Mouse (Mus musculus) cerebellum, adult 11 months (tissue): Measurements from ENCODE around the gene Gtpbp1.

Experiments used
- DNase-seq: peaks from one replicate; pipeline ENCODE4 v3.0.0; 2022

Gene Gtpbp1

DNA sequence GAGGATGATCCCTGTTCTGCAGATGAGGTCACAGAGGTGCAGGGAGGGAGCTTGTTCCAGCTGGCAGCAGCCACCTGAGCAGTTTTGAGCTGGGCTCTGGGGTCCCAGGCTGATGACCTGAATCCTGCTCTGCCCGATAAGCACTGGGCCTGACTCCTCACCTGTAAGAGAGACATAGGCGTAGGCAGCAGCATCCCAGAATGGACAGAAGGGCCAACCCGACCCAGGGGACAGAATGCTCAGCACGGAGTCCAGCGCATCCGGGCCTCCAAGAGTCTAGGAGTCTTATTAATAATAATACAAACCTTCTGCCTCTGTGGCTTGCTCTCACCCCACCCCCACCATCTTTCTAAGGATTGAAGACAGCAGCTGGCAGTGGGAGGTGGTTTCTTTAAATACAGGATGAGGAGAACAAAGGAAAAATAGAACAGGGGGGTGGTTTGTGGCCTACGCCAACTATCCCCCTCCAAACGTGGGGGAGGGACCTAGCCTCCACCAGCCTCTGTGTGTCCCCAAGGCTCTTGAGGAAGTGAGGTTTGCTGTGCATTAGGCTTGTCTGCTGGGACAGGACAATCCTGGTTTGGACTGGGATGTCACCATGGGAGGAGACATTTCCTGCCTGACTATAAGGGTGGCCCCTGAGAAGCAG, 65.5 kb downstream of the Gtpbp1 start:
- DNase-seq = no peak

DNA sequence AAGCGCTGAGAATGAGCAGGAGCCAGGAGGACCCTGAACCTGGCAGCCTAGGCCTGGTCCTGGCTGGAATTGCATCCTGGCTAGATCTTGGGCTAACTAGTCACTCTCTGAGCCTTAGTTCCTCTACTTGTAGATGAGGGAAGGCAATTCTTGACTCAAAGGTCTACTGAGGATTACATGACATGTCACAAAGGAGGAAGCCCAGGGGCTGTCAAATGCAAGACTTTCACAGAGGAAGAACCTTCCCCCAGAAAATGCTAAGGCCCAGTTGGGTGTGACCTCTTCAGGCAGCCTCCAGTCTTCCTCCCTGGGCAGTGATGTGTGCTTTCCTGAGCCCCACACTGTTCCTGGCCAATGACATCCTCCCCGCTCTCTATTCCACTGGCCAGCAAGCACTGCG, 66.5 kb downstream of the Gtpbp1 start:
- no peak for DNase-seq

DNA sequence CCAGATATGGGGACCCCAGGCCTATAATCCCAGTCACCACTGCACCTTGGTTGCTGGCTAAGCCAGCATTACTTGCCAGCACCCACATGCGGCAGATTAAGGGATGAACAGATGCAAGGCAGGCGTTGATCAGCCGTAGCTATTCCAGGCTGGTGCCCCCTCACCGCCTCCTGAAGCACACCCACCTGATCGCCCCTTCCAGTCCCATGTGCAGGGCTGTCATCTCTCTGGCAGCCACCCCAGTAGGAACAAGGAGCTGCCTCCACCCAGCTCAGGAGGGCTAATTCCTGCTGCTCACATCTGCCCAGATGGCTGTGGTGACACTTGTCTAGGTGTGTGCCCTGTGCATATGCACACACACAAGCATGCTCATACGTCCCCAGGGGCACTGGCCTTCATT, 70.3 kb downstream of the Gtpbp1 start:
- no peak for DNase-seq

DNA sequence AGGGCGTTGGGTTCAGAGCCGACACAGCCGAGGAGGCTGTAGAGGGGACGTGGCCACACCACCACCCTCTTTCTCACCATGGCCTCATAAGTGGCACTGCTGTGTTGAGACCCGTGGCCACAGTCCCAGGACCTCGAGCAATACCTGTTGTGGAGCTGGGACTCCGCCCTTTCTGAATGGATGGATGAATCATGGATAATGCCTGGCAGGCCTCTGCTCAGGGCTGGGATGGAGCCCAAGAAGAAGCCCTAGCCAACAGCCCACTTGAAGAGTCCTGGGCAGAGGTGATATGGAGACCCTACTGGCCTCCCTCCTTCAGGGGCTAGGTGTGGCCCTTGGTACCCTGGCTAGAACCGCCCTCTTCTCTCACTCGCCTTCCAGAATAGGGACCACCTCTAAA, 72.4 kb downstream of the Gtpbp1 start:
- DNase-seq = no peak

DNA sequence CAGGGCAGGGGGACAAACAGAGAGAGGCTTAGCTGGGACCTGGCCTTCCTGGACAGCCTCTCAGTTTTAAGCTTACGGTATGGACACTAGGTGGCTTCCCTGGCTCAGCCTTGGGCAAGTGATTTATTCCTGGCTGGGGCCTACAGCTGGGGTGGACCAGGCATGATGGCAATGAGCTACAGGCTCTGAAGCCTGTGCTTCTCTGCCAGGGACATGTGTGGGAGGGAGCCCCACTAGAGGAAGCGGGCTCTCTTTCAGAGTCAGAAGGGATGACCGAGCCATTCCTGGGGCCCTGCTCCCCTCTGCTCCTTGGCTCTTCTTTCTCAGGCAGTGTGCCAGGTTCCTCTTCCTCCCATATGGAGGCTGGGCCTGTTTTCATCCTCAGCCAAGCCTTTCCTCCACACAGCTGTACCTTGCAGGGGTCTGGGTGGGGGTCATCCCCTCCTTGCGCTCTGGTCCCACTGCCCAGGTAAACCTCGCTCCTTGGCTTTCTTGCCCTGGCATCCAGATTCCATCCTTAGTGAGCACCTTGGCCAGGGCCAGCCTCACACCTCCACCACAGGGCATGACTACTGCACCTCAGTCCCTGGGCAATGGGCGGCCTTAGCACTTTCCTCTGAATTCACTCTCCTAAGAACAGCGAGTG, 73.1 kb downstream of the Gtpbp1 start:
- peak; percentile 77 for DNase-seq

DNA sequence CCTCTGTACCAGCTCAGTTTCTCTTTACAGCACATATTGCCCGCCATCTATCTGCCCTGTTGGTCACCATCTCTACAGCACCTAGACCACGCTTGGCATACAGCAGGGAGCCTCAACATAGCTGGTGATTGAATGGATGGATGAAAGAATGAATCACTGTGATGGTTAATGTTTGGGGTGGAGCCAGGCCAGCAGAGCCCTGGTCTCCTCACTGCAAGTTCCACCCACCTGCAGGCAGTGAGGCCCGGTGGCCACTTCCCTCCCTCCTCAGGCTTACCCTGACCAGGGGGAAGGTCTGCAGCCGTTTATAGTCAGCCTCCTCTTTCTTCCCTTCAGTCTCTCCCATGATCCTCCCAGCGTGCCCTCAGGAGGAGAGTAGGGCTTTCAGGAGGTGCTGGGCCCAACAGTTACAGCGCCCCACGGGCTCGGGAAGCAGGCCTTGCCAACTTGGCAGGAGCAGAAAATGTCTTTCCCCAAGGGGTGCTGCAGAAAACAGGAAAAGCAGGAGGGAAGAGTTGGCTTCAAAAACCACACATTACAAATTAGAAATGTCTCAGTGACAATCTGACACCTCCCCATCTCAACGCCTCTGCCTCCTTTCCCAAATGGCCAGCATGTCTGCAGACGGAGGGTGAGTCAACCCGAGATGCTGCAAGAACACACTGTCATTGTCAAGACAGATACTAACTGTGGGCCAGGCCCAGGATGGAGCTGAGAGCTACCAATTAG, 74.1 kb downstream of the Gtpbp1 start:
- peak; percentile 53 for DNase-seq

DNA sequence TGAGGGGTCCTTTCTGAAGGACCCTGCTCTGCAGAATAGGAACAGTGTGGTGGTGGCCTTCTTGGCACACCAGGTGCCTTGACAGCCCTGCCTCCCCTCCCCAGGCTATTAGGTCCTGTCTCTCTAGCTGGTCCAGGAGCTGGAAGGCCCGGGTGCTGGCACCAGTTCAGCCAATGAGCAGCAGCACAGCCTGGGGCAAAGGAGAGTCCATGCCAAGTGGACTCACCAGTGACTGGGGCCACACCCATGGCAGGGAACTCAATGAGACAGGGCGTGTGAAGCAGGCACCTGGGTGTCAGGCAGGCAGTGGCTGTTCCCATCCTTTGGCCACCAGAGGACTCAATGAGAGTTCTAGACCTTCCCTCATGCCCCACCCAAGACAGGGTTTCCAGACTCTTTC, 74.7 kb downstream of the Gtpbp1 start:
- peak; percentile 65 for DNase-seq

DNA sequence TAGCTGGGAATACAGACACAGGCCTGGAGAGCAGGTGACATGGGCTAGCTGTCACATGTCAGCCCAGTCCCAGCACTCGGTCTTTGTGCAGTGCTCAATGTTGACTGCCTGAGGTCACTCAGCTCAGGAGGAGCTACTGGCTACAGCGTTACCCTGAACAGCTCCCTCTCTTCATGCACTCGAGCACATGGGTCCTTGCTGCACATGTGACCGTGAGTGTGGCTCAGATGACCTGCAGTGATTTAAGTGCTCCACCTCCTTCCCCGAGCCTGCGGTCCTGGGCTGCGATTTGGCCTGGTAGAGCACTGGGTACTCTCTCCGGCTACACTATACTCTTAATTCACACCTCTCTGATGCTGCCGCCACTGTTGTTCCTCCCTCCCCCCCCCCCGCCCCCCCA, 75.5 kb downstream of the Gtpbp1 start:
- DNase-seq = no peak

DNA sequence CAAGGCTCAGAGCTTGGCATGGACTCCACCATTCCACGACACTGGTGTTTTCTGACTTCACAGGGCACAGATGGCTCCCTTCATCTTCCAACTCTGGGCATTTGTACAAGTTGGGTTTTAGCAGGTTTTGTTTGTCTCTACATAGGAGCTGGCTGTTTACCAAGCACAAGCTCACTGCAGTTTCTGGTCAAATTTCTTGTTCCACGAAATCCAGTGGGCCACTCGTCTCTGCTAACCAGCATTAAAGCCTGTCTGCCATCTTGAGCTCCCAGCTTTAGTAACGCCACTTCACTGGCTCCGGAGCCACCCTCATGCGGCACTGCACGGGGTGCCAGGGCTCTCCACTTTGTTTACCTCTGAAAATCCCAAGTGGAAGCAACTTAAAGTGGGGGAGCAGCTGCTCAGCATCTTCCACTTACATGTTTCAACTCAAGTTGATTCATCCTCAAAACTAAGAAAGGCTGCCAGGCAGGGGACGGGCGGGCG, 76.0 kb downstream of the Gtpbp1 start:
- DNase-seq = no peak

DNA sequence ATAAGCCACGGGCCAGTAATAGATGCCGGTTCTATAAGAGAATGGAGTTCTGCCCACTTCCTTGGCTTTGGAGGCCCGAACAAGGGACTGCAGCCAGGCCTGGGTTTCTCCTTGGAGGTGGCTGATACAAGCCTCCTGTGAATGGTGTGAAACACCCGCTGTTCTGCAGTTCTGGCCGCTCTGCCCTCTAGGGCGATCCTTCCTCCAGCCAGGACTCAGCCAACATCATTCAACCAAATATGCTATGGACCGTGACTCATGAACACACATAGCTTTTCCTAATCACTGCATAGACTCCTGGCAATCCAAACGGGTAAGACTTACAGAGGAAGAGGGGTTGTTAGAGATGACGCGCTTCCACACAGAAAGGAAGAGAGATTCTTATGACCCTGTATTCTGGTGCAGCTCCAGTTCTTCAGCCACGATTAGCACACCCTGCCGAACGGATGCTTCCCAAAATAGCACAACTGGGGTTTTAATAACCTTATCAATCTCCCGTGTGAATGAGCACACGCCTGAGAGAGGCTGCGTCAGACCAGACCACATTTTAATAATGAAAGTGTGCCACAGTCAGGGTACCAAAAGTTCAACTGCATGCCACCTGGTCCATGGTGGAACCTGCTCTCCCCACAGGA, 76.8 kb downstream of the Gtpbp1 start:
- no peak for DNase-seq

DNA sequence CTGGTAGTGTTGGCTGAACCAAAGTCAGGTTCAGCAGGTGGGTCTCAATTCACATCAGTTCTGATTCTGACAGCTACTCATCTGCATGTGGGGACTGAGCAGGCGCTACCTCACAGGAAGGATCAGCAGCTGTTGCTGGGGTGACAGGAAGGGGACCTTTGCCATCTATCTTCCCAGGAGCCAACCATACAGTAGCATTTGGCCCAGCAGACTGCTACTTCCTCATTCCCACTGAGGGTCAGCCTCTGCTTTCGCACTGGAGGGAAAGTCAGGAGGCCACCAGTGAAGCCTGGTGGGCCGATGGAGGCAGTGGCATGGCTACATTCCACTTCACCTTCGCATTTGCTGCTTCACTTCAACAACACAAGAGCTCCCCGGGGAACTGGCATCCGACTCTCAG, 77.7 kb downstream of the Gtpbp1 start:
- no peak for DNase-seq

DNA sequence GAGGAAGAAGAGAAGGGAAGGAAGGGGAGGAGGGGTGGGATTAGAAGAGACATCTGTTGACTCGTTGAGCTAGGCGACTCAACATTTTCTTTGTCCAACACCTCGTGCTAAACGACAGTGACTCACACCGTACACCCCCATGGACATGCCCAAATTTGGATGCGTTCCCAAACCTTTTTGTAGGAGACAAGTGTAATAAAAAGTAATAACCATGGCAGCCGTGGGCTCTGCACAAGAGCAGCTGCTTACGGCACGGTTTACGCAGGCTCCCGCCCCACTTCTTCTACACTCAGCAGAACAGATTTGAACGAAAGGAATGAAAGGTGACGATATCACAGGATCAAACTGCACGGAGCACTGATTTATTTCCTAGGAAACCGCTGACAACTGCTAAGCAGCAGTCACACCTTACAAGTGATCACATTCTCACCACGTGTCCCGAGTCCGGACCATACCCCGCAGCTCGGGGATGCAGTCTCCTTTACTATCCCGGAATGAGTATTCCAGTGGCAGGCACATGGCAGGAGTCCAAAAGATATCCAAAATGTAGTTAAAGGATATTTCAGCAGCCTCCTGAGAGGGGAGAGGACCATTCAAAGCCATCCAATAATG, 80.1 kb downstream of the Gtpbp1 start:
- no peak for DNase-seq
